Mouse (Mus musculus) lung, adult 2 months (tissue): ENCODE results near the gene Crxos.
A peak's percentile ranks its signal among the peaks of the same experiment; 100 is the strongest.

Experiments
- CTCF ChIP-seq: fragments of 200-500 bp; IDR thresholded peaks from 2 replicates; pipeline ENCODE4 v1.5.1; 2011; ENCODE audit warnings: mild to moderate bottlenecking, low read length, control low read depth; ENCODE audit not compliant: insufficient read depth
- POLR2A ChIP-seq: fragments of 200-500 bp; IDR thresholded peaks from 2 replicates; pipeline ENCODE4 v1.6.1; 2011; ENCODE audit warnings: low read depth, mild to moderate bottlenecking, control low read depth, low read length, borderline replicate concordance; ENCODE audit errors: extremely low read depth

DNA sequence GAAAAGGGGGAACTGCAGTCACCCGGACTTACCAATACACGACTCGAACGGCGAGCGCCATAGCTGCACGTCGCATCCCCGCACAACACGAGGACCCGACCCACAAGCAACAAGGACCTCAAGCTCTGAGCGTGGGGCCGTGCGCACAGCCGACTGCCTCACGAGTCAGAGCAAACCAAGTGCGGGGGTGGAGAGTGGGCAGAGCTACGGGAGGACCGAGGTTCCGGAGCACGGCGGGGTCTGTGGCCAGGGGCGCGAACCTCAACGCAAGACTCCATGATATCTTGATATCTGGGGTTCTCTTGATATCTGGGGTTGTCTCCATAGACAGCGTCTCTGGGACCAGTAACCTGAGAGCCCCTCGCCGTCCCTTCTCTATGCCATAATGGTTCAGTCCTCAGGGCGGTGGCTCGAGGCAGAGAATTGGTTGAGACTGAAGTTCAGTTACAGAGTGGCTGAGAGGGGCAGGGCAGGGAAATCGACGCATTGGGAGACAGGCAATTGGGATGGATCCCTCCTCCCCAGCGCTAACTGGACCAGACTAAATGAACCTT lies 39.9 kb downstream of the Crxos start, which contains the start of gene Selenow:
- TF ChIP-seq POLR2A (peak; percentile 95; the same call in 1 of the 2 replicates), CTCF (no peak)
